Mouse (Mus musculus): ENCODE results near the gene Cdx4. TPM values are rescaled to one million over a fixed set of nuclear protein-coding genes. Genes with fewer than 3 reads are reported as not detected.
A peak's percentile ranks its signal among the peaks of the same experiment; 100 is the strongest.

Gene Cdx4
- polyA plus RNA-seq (2015; fragmentation: Nextera tagmentation; extraction: Ambion mirVana) = not detected in 2 replicates

GRCm38 (mm10) chrX:103321146-103321545 lies at the start of gene Cdx4:
Cdx4 (plus strand) TSS chrX:103321398.
- no peak within 1 kb of the TSS for H3K9ac ChIP-seq
- H3K27me3 ChIP-seq = peaks cover 73% of the 10 kb centered on the region
- H3K27ac ChIP-seq = no peak within 1 kb of the TSS
- H3K4me3 ChIP-seq = peak within 1 kb of the TSS; percentile 15; the same call in 1 of the 2 replicates
- no peaks in the 10 kb centered on the region for H3K4me1 ChIP-seq
- 22% methylated on average over 13 of the region's 13 CpGs for WGBS
- H3K4me2 ChIP-seq = peak within 1 kb of the TSS; percentile 46
- H3K36me3 ChIP-seq (ENCODE audit: poor library complexity, severe bottlenecking) = no peaks in the 10 kb centered on the region
- H3K9me3 ChIP-seq (replicated peaks) = no peaks in the 10 kb centered on the region
- ATAC-seq = no peak

- 89% methylated on average over 4 of the region's 5 CpGs for WGBS
- no peak overlapping the region for H3K27ac ChIP-seq
- H3K9ac ChIP-seq = no peak overlapping the region
- H3K27me3 ChIP-seq = peaks cover 8% of the 10 kb centered on the region; the same call in 1 of the 2 replicates
- no peaks in the 10 kb centered on the region for H3K36me3 ChIP-seq (ENCODE audit: poor library complexity, severe bottlenecking)
- H3K4me2 ChIP-seq = no peak overlapping the region
- no peaks in the 10 kb centered on the region for H3K9me3 ChIP-seq (replicated peaks)
- no peaks in the 10 kb centered on the region for H3K4me1 ChIP-seq
- ATAC-seq = no peak
- H3K4me3 ChIP-seq = no peak overlapping the region
Measured at GRCm38 (mm10) chrX:103274325-103274724, 46.9 kb upstream of the Cdx4 start.

- WGBS = 31% methylated on average over 4 of the region's 4 CpGs
Measured at GRCm38 (mm10) chrX:103286899-103287722, 34.1 kb upstream of the Cdx4 start.

GRCm38 (mm10) chrX:103287846-103288377 lies 33.3 kb upstream of the Cdx4 start:
- ATAC-seq = no peak
- Histone ChIP-seq H3K9ac (no peak overlapping the region), H3K9me3 (replicated peaks) (no peaks in the 10 kb centered on the region), H3K4me2 (no peak overlapping the region), H3K4me1 (peaks cover 11% of the 10 kb centered on the region), H3K27me3 (peaks cover 26% of the 10 kb centered on the region), H3K36me3 (ENCODE audit: poor library complexity, severe bottlenecking) (no peaks in the 10 kb centered on the region), H3K27ac (peak overlapping the region; percentile 31), H3K4me3 (no peak overlapping the region)
- 37% methylated on average over 10 of the region's 10 CpGs for WGBS

More at GRCm38 (mm10) chrX:103286899-103287722, 34.1 kb upstream of the Cdx4 start:
- no peaks in the 10 kb centered on the region for H3K36me3 ChIP-seq (ENCODE audit: poor library complexity, severe bottlenecking)
- H3K9me3 ChIP-seq (replicated peaks) = no peaks in the 10 kb centered on the region
- ATAC-seq = peak; percentile 81
- 0 out of 2 replicates have a peak overlapping the region, but pooled peaks have one; percentile 31 for H3K27ac ChIP-seq
- peaks cover 26% of the 10 kb centered on the region for H3K27me3 ChIP-seq
- H3K4me2 ChIP-seq = no peak overlapping the region
- no peak overlapping the region for H3K4me3 ChIP-seq
- no peak overlapping the region for H3K9ac ChIP-seq
- peaks cover 11% of the 10 kb centered on the region for H3K4me1 ChIP-seq

GRCm38 (mm10) chrX:103288485-103289330 lies 32.5 kb upstream of the Cdx4 start:
- H3K9ac ChIP-seq = no peak overlapping the region
- peaks cover 26% of the 10 kb centered on the region for H3K27me3 ChIP-seq
- no peaks in the 10 kb centered on the region for H3K36me3 ChIP-seq (ENCODE audit: poor library complexity, severe bottlenecking)
- 0 out of 2 replicates have a peak overlapping the region, but pooled peaks have one; percentile 31 for H3K27ac ChIP-seq
- peaks cover 11% of the 10 kb centered on the region for H3K4me1 ChIP-seq
- peak; percentile 86 for ATAC-seq
- 29% methylated on average over 25 of the region's 25 CpGs for WGBS
- H3K9me3 ChIP-seq (replicated peaks) = no peaks in the 10 kb centered on the region
- H3K4me3 ChIP-seq = no peak overlapping the region
- peak overlapping the region; percentile 47 for H3K4me2 ChIP-seq

GRCm38 (mm10) chrX:103298937-103299336 lies 22.3 kb upstream of the Cdx4 start:
- Histone ChIP-seq H3K27ac (no peak overlapping the region), H3K27me3 (peaks cover 33% of the 10 kb centered on the region; the same call in 1 of the 2 replicates), H3K4me3 (no peak overlapping the region), H3K9me3 (replicated peaks) (no peaks in the 10 kb centered on the region), H3K36me3 (ENCODE audit: poor library complexity, severe bottlenecking) (no peaks in the 10 kb centered on the region), H3K9ac (no peak overlapping the region), H3K4me1 (no peaks in the 10 kb centered on the region), H3K4me2 (no peak overlapping the region)
- WGBS = 77% methylated on average over 4 of the region's 4 CpGs
- ATAC-seq = no peak

GRCm38 (mm10) chrX:103308262-103308661 lies 12.9 kb upstream of the Cdx4 start:
- Histone ChIP-seq H3K4me1 (no peaks in the 10 kb centered on the region), H3K36me3 (ENCODE audit: poor library complexity, severe bottlenecking) (no peaks in the 10 kb centered on the region), H3K27me3 (peaks cover 24% of the 10 kb centered on the region; the same call in 1 of the 2 replicates), H3K27ac (no peak overlapping the region), H3K9ac (no peak overlapping the region), H3K9me3 (replicated peaks) (no peaks in the 10 kb centered on the region), H3K4me2 (no peak overlapping the region), H3K4me3 (no peak overlapping the region)
- WGBS = 78% methylated on average over 1 of the region's 1 CpGs
- no peak for ATAC-seq

GRCm38 (mm10) chrX:103311723-103312122 lies 9.5 kb upstream of the Cdx4 start:
- H3K9ac ChIP-seq = no peak overlapping the region
- H3K27me3 ChIP-seq = peaks cover 20% of the 10 kb centered on the region; the same call in 1 of the 2 replicates
- no peak overlapping the region for H3K4me3 ChIP-seq
- H3K4me2 ChIP-seq = no peak overlapping the region
- H3K4me1 ChIP-seq = no peaks in the 10 kb centered on the region
- no peak overlapping the region for H3K27ac ChIP-seq
- no peaks in the 10 kb centered on the region for H3K36me3 ChIP-seq (ENCODE audit: poor library complexity, severe bottlenecking)
- WGBS = 91% methylated on average over 3 of the region's 3 CpGs
- no peak for ATAC-seq
- H3K9me3 ChIP-seq (replicated peaks) = no peaks in the 10 kb centered on the region

- H3K9me3 ChIP-seq (replicated peaks) = no peaks in the 10 kb centered on the region
- WGBS = 85% methylated on average over 6 of the region's 6 CpGs
- H3K27me3 ChIP-seq = peaks cover 35% of the 10 kb centered on the region
- H3K4me1 ChIP-seq = no peaks in the 10 kb centered on the region
- no peak overlapping the region for H3K9ac ChIP-seq
- H3K27ac ChIP-seq = no peak overlapping the region
- no peak overlapping the region for H3K4me2 ChIP-seq
- no peak for ATAC-seq
- H3K4me3 ChIP-seq = no peak overlapping the region
- H3K36me3 ChIP-seq (ENCODE audit: poor library complexity, severe bottlenecking) = no peaks in the 10 kb centered on the region
Measured at GRCm38 (mm10) chrX:103314146-103314545, 7.1 kb upstream of the Cdx4 start.

- Histone ChIP-seq H3K4me2 (no peak overlapping the region), H3K27me3 (peaks cover 60% of the 10 kb centered on the region), H3K9me3 (replicated peaks) (no peaks in the 10 kb centered on the region), H3K9ac (no peak overlapping the region), H3K4me3 (no peak overlapping the region), H3K36me3 (ENCODE audit: poor library complexity, severe bottlenecking) (no peaks in the 10 kb centered on the region), H3K27ac (no peak overlapping the region), H3K4me1 (no peaks in the 10 kb centered on the region)
- 83% methylated on average over 3 of the region's 3 CpGs for WGBS
- no peak for ATAC-seq
Measured at GRCm38 (mm10) chrX:103325900-103326299, 4.7 kb downstream of the Cdx4 start.

- H3K27me3 ChIP-seq = peaks cover 43% of the 10 kb centered on the region; the same call in 1 of the 2 replicates
- H3K9ac ChIP-seq = no peak overlapping the region
- no peak overlapping the region for H3K4me3 ChIP-seq
- H3K4me1 ChIP-seq = no peaks in the 10 kb centered on the region
- H3K36me3 ChIP-seq (ENCODE audit: poor library complexity, severe bottlenecking) = no peaks in the 10 kb centered on the region
- WGBS = 70% methylated on average over 8 of the region's 8 CpGs
- no peak overlapping the region for H3K4me2 ChIP-seq
- H3K27ac ChIP-seq = no peak overlapping the region
- no peaks in the 10 kb centered on the region for H3K9me3 ChIP-seq (replicated peaks)
- no peak for ATAC-seq
Measured at GRCm38 (mm10) chrX:103329386-103329785, 8.2 kb downstream of the Cdx4 start.

Measured in forebrain, embryonic 13.5 days (tissue).